Mouse (Mus musculus): ENCODE measurements around the gene Ldlrad1.

The Ldlrad1 gene

GRCm38 (mm10) chr4:107198072-107198471 lies 10.9 kb upstream of the Ldlrad1 start:
- H3K36me3 ChIP-seq (ENCODE audit: insufficient read depth, low read length) = peaks cover 93% of the 10 kb centered on the region
- no peak for TF ChIP-seq CTCF (conservative IDR thresholded peaks at IDR 0.05; ENCODE audit: low read length)
- TF ChIP-seq NANOG (IDR thresholded peaks at IDR 0.05; ENCODE audit: borderline replicate concordance, low read length) = no peak
- TF ChIP-seq POU5F1 (IDR thresholded peaks at IDR 0.05; ENCODE audit: borderline replicate concordance, low read length) = no peak
- H3K9me3 ChIP-seq (ENCODE audit: low read length) = no peaks in the 10 kb centered on the region
- peaks cover 2% of the 10 kb centered on the region; the same call in 1 of the 2 replicates for H3K4me1 ChIP-seq (replicated peaks; ENCODE audit: low read depth, low read length)
- no peak overlapping the region for H3K4me3 ChIP-seq (replicated peaks; ENCODE audit: low read length)
- no peaks in the 10 kb centered on the region for H3K27me3 ChIP-seq (ENCODE audit: insufficient read depth, low read length)

- TF ChIP-seq POU5F1 (IDR thresholded peaks at IDR 0.05; ENCODE audit: borderline replicate concordance, low read length) (no peak), NANOG (IDR thresholded peaks at IDR 0.05; ENCODE audit: borderline replicate concordance, low read length) (no peak), CTCF (conservative IDR thresholded peaks at IDR 0.05; ENCODE audit: low read length) (no peak)
- H3K36me3 ChIP-seq (ENCODE audit: insufficient read depth, low read length) = peaks cover 81% of the 10 kb centered on the region
- no peaks in the 10 kb centered on the region for H3K27me3 ChIP-seq (ENCODE audit: insufficient read depth, low read length)
- H3K4me1 ChIP-seq (replicated peaks; ENCODE audit: low read depth, low read length) = peaks cover 8% of the 10 kb centered on the region; the same call in 1 of the 2 replicates
- H3K4me3 ChIP-seq (replicated peaks; ENCODE audit: low read length) = no peak overlapping the region
- no peaks in the 10 kb centered on the region for H3K9me3 ChIP-seq (ENCODE audit: low read length)
Observed at GRCm38 (mm10) chr4:107201779-107202178, 7.2 kb upstream of the Ldlrad1 start.

- Histone ChIP-seq H3K4me1 (replicated peaks; ENCODE audit: low read depth, low read length) (peaks cover 8% of the 10 kb centered on the region; the same call in 1 of the 2 replicates), H3K27me3 (ENCODE audit: insufficient read depth, low read length) (no peaks in the 10 kb centered on the region), H3K36me3 (ENCODE audit: insufficient read depth, low read length) (peaks cover 70% of the 10 kb centered on the region), H3K9me3 (ENCODE audit: low read length) (no peaks in the 10 kb centered on the region), H3K4me3 (replicated peaks; ENCODE audit: low read length) (no peak overlapping the region)
- TF ChIP-seq CTCF (conservative IDR thresholded peaks at IDR 0.05; ENCODE audit: low read length) (no peak), POU5F1 (IDR thresholded peaks at IDR 0.05; ENCODE audit: borderline replicate concordance, low read length) (no peak), NANOG (IDR thresholded peaks at IDR 0.05; ENCODE audit: borderline replicate concordance, low read length) (no peak)
Observed at GRCm38 (mm10) chr4:107203001-107203400, 6.0 kb upstream of the Ldlrad1 start.

- Histone ChIP-seq H3K9me3 (ENCODE audit: low read length) (no peaks in the 10 kb centered on the region), H3K27me3 (ENCODE audit: insufficient read depth, low read length) (no peaks in the 10 kb centered on the region), H3K36me3 (ENCODE audit: insufficient read depth, low read length) (peaks cover 30% of the 10 kb centered on the region), H3K4me3 (replicated peaks; ENCODE audit: low read length) (no peak overlapping the region), H3K4me1 (replicated peaks; ENCODE audit: low read depth, low read length) (peaks cover 8% of the 10 kb centered on the region; the same call in 1 of the 2 replicates)
- TF ChIP-seq NANOG (IDR thresholded peaks at IDR 0.05; ENCODE audit: borderline replicate concordance, low read length) = no peak
- TF ChIP-seq CTCF (conservative IDR thresholded peaks at IDR 0.05; ENCODE audit: low read length) = no peak
- TF ChIP-seq POU5F1 (IDR thresholded peaks at IDR 0.05; ENCODE audit: borderline replicate concordance, low read length) = no peak
Observed at GRCm38 (mm10) chr4:107207016-107207415, 2.0 kb upstream of the Ldlrad1 start.

GRCm38 (mm10) chr4:107210483-107211097 lies 1.6 kb downstream of the Ldlrad1 start:
- Histone ChIP-seq H3K36me3 (ENCODE audit: insufficient read depth, low read length) (peaks cover 9% of the 10 kb centered on the region; the same call in 1 of the 2 replicates), H3K27me3 (ENCODE audit: insufficient read depth, low read length) (no peaks in the 10 kb centered on the region), H3K9me3 (ENCODE audit: low read length) (no peaks in the 10 kb centered on the region), H3K4me3 (replicated peaks; ENCODE audit: low read length) (no peak overlapping the region), H3K4me1 (replicated peaks; ENCODE audit: low read depth, low read length) (peaks cover 4% of the 10 kb centered on the region)
- TF ChIP-seq CTCF (conservative IDR thresholded peaks at IDR 0.05; ENCODE audit: low read length) (no peak), POU5F1 (IDR thresholded peaks at IDR 0.05; ENCODE audit: borderline replicate concordance, low read length) (no peak), NANOG (IDR thresholded peaks at IDR 0.05; ENCODE audit: borderline replicate concordance, low read length) (no peak)

GRCm38 (mm10) chr4:107211465-107211864 lies 2.5 kb downstream of the Ldlrad1 start:
- H3K36me3 ChIP-seq (ENCODE audit: insufficient read depth, low read length) = 0 out of 2 replicates have a peak, but pooled peaks cover 4% of the 10 kb centered on the region
- no peaks in the 10 kb centered on the region for H3K27me3 ChIP-seq (ENCODE audit: insufficient read depth, low read length)
- H3K9me3 ChIP-seq (ENCODE audit: low read length) = no peaks in the 10 kb centered on the region
- TF ChIP-seq POU5F1 (IDR thresholded peaks at IDR 0.05; ENCODE audit: borderline replicate concordance, low read length) (no peak), NANOG (IDR thresholded peaks at IDR 0.05; ENCODE audit: borderline replicate concordance, low read length) (no peak), CTCF (conservative IDR thresholded peaks at IDR 0.05; ENCODE audit: low read length) (no peak)
- no peak overlapping the region for H3K4me3 ChIP-seq (replicated peaks; ENCODE audit: low read length)
- peaks cover 4% of the 10 kb centered on the region for H3K4me1 ChIP-seq (replicated peaks; ENCODE audit: low read depth, low read length)

GRCm38 (mm10) chr4:107211936-107212335 lies 3.0 kb downstream of the Ldlrad1 start:
- no peaks in the 10 kb centered on the region for H3K36me3 ChIP-seq (ENCODE audit: insufficient read depth, low read length)
- H3K4me1 ChIP-seq (replicated peaks; ENCODE audit: low read depth, low read length) = peaks cover 4% of the 10 kb centered on the region
- H3K9me3 ChIP-seq (ENCODE audit: low read length) = no peaks in the 10 kb centered on the region
- no peak for TF ChIP-seq CTCF (conservative IDR thresholded peaks at IDR 0.05; ENCODE audit: low read length)
- H3K4me3 ChIP-seq (replicated peaks; ENCODE audit: low read length) = no peak overlapping the region
- no peaks in the 10 kb centered on the region for H3K27me3 ChIP-seq (ENCODE audit: insufficient read depth, low read length)

- no peak for TF ChIP-seq CTCF (conservative IDR thresholded peaks at IDR 0.05; ENCODE audit: low read length)
- no peak for TF ChIP-seq NANOG (IDR thresholded peaks at IDR 0.05; ENCODE audit: borderline replicate concordance, low read length)
- no peak for TF ChIP-seq POU5F1 (IDR thresholded peaks at IDR 0.05; ENCODE audit: borderline replicate concordance, low read length)
- H3K36me3 ChIP-seq (ENCODE audit: insufficient read depth, low read length) = no peaks in the 10 kb centered on the region
- no peak overlapping the region for H3K4me3 ChIP-seq (replicated peaks; ENCODE audit: low read length)
- no peaks in the 10 kb centered on the region for H3K27me3 ChIP-seq (ENCODE audit: insufficient read depth, low read length)
- H3K9me3 ChIP-seq (ENCODE audit: low read length) = no peaks in the 10 kb centered on the region
- peaks cover 11% of the 10 kb centered on the region for H3K4me1 ChIP-seq (replicated peaks; ENCODE audit: low read depth, low read length)
Observed at GRCm38 (mm10) chr4:107213279-107214011, 4.5 kb downstream of the Ldlrad1 start.

All from E14TG2a.4 (cell line).